Mouse (Mus musculus): ENCODE data around the gene Bcat1. TPM values are rescaled to one million over a fixed set of nuclear protein-coding genes. Genes with fewer than 3 reads are reported as not detected.

Bcat1 gene
- total RNA-seq, 2 experiments from 2014 or later, result 1.1 to 2.9 TPM

GRCm38 (mm10) chr6:144961253-144962012 lies 114.6 kb downstream of the Bcat1 start:
- intact Hi-C loops (cut with DNase I), result no loop called here
- DNase-seq, result no peak

GRCm38 (mm10) chr6:144955887-144956547 lies 120.0 kb downstream of the Bcat1 start:
- DNase-seq, result no peak
- intact Hi-C loops (cut with DNase I), result no loop called here

GRCm38 (mm10) chr6:144952885-144953284 lies 123.1 kb downstream of the Bcat1 start:
- intact Hi-C loops (cut with DNase I), result no loop called here
- DNase-seq, result no peak

GRCm38 (mm10) chr6:144944435-144945365 lies 131.3 kb downstream of the Bcat1 start:
- DNase-seq, result no peak
- intact Hi-C loops (cut with DNase I), result no loop called here

Other genes with a start within 250 kb of the Bcat1 start
- gene Lrmp, start 39.5 kb upstream of the Bcat1 start, total RNA-seq (2021), result 1 to 10 TPM in 1 of 2 experiments, under 1 TPM in 1; 0.49 to 1.5 TPM
- gene Casc1, start 134.8 kb upstream of the Bcat1 start, total RNA-seq (2021), result under 1 TPM in 1 of 2 experiments, not detected in 1; 0.12 TPM
- 10 to 100 TPM; 48.3 to 53.0 TPM for gene Etfrf1, start 134.9 kb upstream of the Bcat1 start, total RNA-seq (2021)
- 10 to 100 TPM; 12.5 to 15.9 TPM for gene Kras, start 174.1 kb upstream of the Bcat1 start, total RNA-seq (2021)

Measured in gastrocnemius, postnatal 36 days (tissue).